Mouse (Mus musculus) cerebellum, postnatal 36 days (tissue): ENCODE measurements around the gene Mcm8.
A peak's percentile ranks its signal among the peaks of the same experiment; 100 is the strongest.

Experiments used
- DNase-seq, 2 experiments: peaks; one replicate each; pipeline ENCODE4 v3.0.0; 2021 to 2022; ENCODE audit warnings: mixed read lengths in 2 of 2

The Mcm8 gene

GRCm38 (mm10) chr2:132815608-132816314 is at the start of gene Mcm8, which contains the start of gene Trmt6:
Mcm8 (plus strand) TSS chr2:132816141.
Trmt6 (minus strand) TSS chr2:132816055.
- DNase-seq, result peak; percentile 87 to 93

- DNase-seq, result no peak
Observed at GRCm38 (mm10) chr2:132770822-132771221, 45.1 kb upstream of the Mcm8 start.

GRCm38 (mm10) chr2:132780978-132781377 is 35.0 kb upstream of the Mcm8 start, which contains the start of gene Chgb:
Chgb (plus strand) TSS chr2:132781278.
- DNase-seq, result no peak

GRCm38 (mm10) chr2:132781439-132782068 is 34.4 kb upstream of the Mcm8 start:
- DNase-seq, result peak; percentile 86 to 89

GRCm38 (mm10) chr2:132784039-132784438 is 31.9 kb upstream of the Mcm8 start:
- peak; percentile 73 to 81 for DNase-seq

- peak; percentile 87 to 88 for DNase-seq
Observed at GRCm38 (mm10) chr2:132793441-132794203, 22.3 kb upstream of the Mcm8 start.

- DNase-seq, result peak; percentile 48 to 51
Observed at GRCm38 (mm10) chr2:132794204-132794586, 21.7 kb upstream of the Mcm8 start.

- DNase-seq, result no peak
Observed at GRCm38 (mm10) chr2:132802976-132803375, 13.0 kb upstream of the Mcm8 start.

GRCm38 (mm10) chr2:132841071-132841470 is 25.1 kb downstream of the Mcm8 start:
- peak in 1 of 2 experiments; percentile 14 for DNase-seq

- DNase-seq, result peak; percentile 98 to 99
Observed at GRCm38 (mm10) chr2:132846407-132847358, 30.7 kb downstream of the Mcm8 start, which contains the start of gene Crls1. Crls1 (plus strand) TSS chr2:132846666.

- no peak for DNase-seq
Observed at GRCm38 (mm10) chr2:132847581-132847980, 31.6 kb downstream of the Mcm8 start.

GRCm38 (mm10) chr2:132848361-132848760 is 32.4 kb downstream of the Mcm8 start:
- no peak for DNase-seq

- DNase-seq, result no peak
Observed at GRCm38 (mm10) chr2:132849141-132849540, 33.2 kb downstream of the Mcm8 start.

- DNase-seq, result no peak
Observed at GRCm38 (mm10) chr2:132853051-132853450, 37.1 kb downstream of the Mcm8 start.

GRCm38 (mm10) chr2:132856333-132856732 is 40.4 kb downstream of the Mcm8 start:
- DNase-seq, result no peak

- no peak for DNase-seq
Observed at GRCm38 (mm10) chr2:132860435-132860834, 44.5 kb downstream of the Mcm8 start.

GRCm38 (mm10) chr2:132861456-132861855 is 45.5 kb downstream of the Mcm8 start:
- peak; percentile 38 to 50 for DNase-seq

- DNase-seq, result no peak
Observed at GRCm38 (mm10) chr2:132863325-132863724, 47.4 kb downstream of the Mcm8 start.

- no peak for DNase-seq
Observed at GRCm38 (mm10) chr2:132867521-132867920, 51.6 kb downstream of the Mcm8 start.

- peak in 1 of 2 experiments; percentile 7 for DNase-seq
Observed at GRCm38 (mm10) chr2:132869682-132870081, 53.7 kb downstream of the Mcm8 start.

- no peak for DNase-seq
Observed at GRCm38 (mm10) chr2:132870286-132870685, 54.3 kb downstream of the Mcm8 start.

- no peak for DNase-seq
Observed at GRCm38 (mm10) chr2:132871663-132872062, 55.7 kb downstream of the Mcm8 start.
